Comparison of ENCODE assay signal across 8 mouse cellular contexts in the genomic region with DNA sequence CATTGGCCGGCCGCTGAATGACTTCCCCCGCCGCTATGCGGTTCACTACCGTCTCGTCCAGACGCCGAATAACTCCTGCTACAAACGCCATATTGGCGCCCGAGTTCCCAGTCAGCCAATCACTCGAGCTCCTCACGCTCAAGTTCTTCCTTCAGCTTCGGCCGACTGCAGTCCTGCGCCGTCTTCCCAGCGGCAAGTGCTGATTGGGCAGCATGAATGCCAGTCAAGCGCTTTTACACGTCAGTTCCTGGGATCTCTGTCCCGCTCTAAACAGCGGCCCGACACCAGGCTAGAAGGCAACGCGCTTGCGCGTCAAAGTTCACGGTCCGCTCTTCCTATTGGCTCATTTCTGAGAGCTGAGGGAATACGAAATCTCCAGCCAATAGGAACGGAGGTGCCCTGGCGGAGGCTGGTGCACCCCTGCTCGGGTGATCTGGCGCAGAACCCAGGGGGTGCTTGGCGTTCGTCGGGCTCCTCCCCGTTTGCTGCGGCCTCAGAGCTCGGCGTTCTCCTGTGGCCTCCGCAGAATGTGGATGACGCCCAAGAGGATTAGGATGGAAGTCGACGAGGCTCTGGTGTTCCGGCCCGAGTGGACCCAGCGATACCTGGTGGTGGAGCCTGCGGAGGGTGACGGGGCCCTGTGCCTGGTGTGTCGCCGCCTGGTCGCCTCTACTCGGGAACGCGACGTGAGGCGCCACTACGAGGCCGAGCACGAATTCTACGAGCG. TPM values are rescaled to one million over a fixed set of nuclear protein-coding genes. Genes with fewer than 3 reads are reported as not detected.
A peak's percentile ranks its signal among the peaks of the same experiment; 100 is the strongest.
DNase-seq lines count a peak whose midpoint lies in the region; ATAC-seq and TF ChIP-seq lines count a peak whose summit lies in the region.

A gene (minus strand): TSS at position 358 of the 727 bp plus-strand sequence.
A gene (plus strand): TSS at position 496 of the 727 bp plus-strand sequence.

- peak within 1 kb of the TSS; percentile 95 for H3K9ac ChIP-seq in heart, embryonic 12.5 days
- peak within 1 kb of the TSS; percentile 85 for H3K9ac ChIP-seq in kidney, postnatal 0 days (ENCODE audit: low read depth, low read length)
- H3K9ac ChIP-seq in liver, embryonic 11.5 days (ENCODE audit: low read depth, low read length), result peak within 1 kb of the TSS; percentile 88
- H3K9ac ChIP-seq in stomach, embryonic 14.5 days (replicated peaks; ENCODE audit: low read depth, low read length), result peak within 1 kb of the TSS; percentile 88

- H3K9me3 ChIP-seq in heart, embryonic 12.5 days (replicated peaks), result no peaks in the 10 kb centered on the region
- H3K9me3 ChIP-seq in kidney, postnatal 0 days (replicated peaks; ENCODE audit: low read length), result no peaks in the 10 kb centered on the region
- H3K9me3 ChIP-seq in liver, embryonic 11.5 days (ENCODE audit: control insufficient read depth, low read length), result no peaks in the 10 kb centered on the region
- no peaks in the 10 kb centered on the region for H3K9me3 ChIP-seq in stomach, embryonic 14.5 days (ENCODE audit: control insufficient read depth, low read depth, low read length)

- peak; percentile 100 for DNase-seq in CD4-positive helper T cell, adult 2 months (ENCODE audit: low read depth, low spot score)
- DNase-seq in brain, embryonic 18.5 days (ENCODE audit: low read depth, low spot score), result peak; percentile 100
- DNase-seq in kidney, postnatal 0 days (ENCODE audit: low spot score), result peak; percentile 100
- DNase-seq in liver, embryonic 11.5 days (ENCODE audit: low spot score), result peak; percentile 95
- DNase-seq in naive thymus-derived CD4-positive, alpha-beta T cell, adult 2 months (ENCODE audit: low read depth), result peak; percentile 100

- under 1% methylated on average over 64 of the region's 64 CpGs for WGBS in heart, embryonic 12.5 days
- WGBS in kidney, postnatal 0 days, result 1% methylated on average over 64 of the region's 64 CpGs
- under 1% methylated on average over 64 of the region's 64 CpGs for WGBS in liver, embryonic 11.5 days
- WGBS in stomach, embryonic 14.5 days, result 0% methylated on average over 64 of the region's 64 CpGs

- H3K4me1 ChIP-seq in heart, embryonic 12.5 days (replicated peaks), result peaks cover 30% of the 10 kb centered on the region
- peaks cover 27% of the 10 kb centered on the region for H3K4me1 ChIP-seq in kidney, postnatal 0 days (replicated peaks; ENCODE audit: insufficient read depth, low read length)
- peaks cover 26% of the 10 kb centered on the region for H3K4me1 ChIP-seq in liver, embryonic 11.5 days (replicated peaks; ENCODE audit: control insufficient read depth, insufficient read depth, low read length)
- peaks cover 26% of the 10 kb centered on the region for H3K4me1 ChIP-seq in stomach, embryonic 14.5 days (ENCODE audit: control insufficient read depth, insufficient read depth, low read length)

- H3K27ac ChIP-seq in heart, embryonic 12.5 days (ENCODE audit: poor library complexity, severe bottlenecking), result peak within 1 kb of the TSS; percentile 98
- peak within 1 kb of the TSS; percentile 96 for H3K27ac ChIP-seq in kidney, postnatal 0 days
- peak within 1 kb of the TSS; percentile 95 for H3K27ac ChIP-seq in liver, embryonic 11.5 days (ENCODE audit: low read depth, low read length)
- H3K27ac ChIP-seq in stomach, embryonic 14.5 days (ENCODE audit: low read length), result peak within 1 kb of the TSS; percentile 94

- peak within 1 kb of the TSS; percentile 92 for H3K4me2 ChIP-seq in heart, embryonic 12.5 days
- H3K4me2 ChIP-seq in kidney, postnatal 0 days (ENCODE audit: low read length), result peak within 1 kb of the TSS; percentile 88
- H3K4me2 ChIP-seq in liver, embryonic 11.5 days, result peak within 1 kb of the TSS; percentile 92
- H3K4me2 ChIP-seq in stomach, embryonic 14.5 days (replicated peaks; ENCODE audit: low read depth, low read length), result peak within 1 kb of the TSS; percentile 86

- ATAC-seq in erythroid progenitor cell, adult 5-6 weeks (replicated peaks; ENCODE audit: low FRiP score, poor library complexity, severe bottlenecking), result peak; percentile 94
- peak; percentile 99 for ATAC-seq in heart, embryonic 12.5 days (ENCODE audit: insufficient number of reproducible peaks, low FRiP score)
- peak; percentile 99 for ATAC-seq in kidney, postnatal 0 days (replicated peaks; ENCODE audit: low FRiP score, low read depth)
- peak; percentile 99 for ATAC-seq in liver, embryonic 11.5 days (replicated peaks; ENCODE audit: low FRiP score)
- peak; percentile 99 for ATAC-seq in stomach, embryonic 14.5 days (ENCODE audit: insufficient number of reproducible peaks, insufficient read depth, low FRiP score, low read depth)

- peaks cover 26% of the 10 kb centered on the region for H3K36me3 ChIP-seq in heart, embryonic 12.5 days
- H3K36me3 ChIP-seq in kidney, postnatal 0 days (ENCODE audit: insufficient read depth, low read length), result peaks cover 4% of the 10 kb centered on the region; the same call in 1 of the 2 replicates
- H3K36me3 ChIP-seq in liver, embryonic 11.5 days (ENCODE audit: control insufficient read depth, insufficient read depth, low read length), result peaks cover 9% of the 10 kb centered on the region; the same call in 1 of the 2 replicates
- peaks cover 13% of the 10 kb centered on the region; the same call in 1 of the 2 replicates for H3K36me3 ChIP-seq in stomach, embryonic 14.5 days (ENCODE audit: control insufficient read depth, insufficient read depth, low read length)

- no peaks in the 10 kb centered on the region for H3K27me3 ChIP-seq in heart, embryonic 12.5 days (replicated peaks)
- no peaks in the 10 kb centered on the region for H3K27me3 ChIP-seq in kidney, postnatal 0 days (ENCODE audit: insufficient read depth, low read length)
- H3K27me3 ChIP-seq in liver, embryonic 11.5 days (replicated peaks; ENCODE audit: control insufficient read depth, insufficient read depth, low read length), result no peaks in the 10 kb centered on the region
- H3K27me3 ChIP-seq in stomach, embryonic 14.5 days (ENCODE audit: control insufficient read depth, insufficient read depth, low read length), result no peaks in the 10 kb centered on the region

- no peak for TF ChIP-seq CTCF in kidney, postnatal 0 days (IDR thresholded peaks at IDR 0.05; ENCODE audit: low read depth)

- peak within 1 kb of the TSS; percentile 85 for H3K4me3 ChIP-seq in heart, embryonic 12.5 days
- peak within 1 kb of the TSS; percentile 76 for H3K4me3 ChIP-seq in kidney, postnatal 0 days (replicated peaks; ENCODE audit: low read depth, low read length)
- H3K4me3 ChIP-seq in liver, embryonic 11.5 days (ENCODE audit: low read depth, low read length), result peak within 1 kb of the TSS; percentile 76
- H3K4me3 ChIP-seq in stomach, embryonic 14.5 days (ENCODE audit: low read depth, low read length), result peak within 1 kb of the TSS; percentile 93

RNA-seq across cellular contexts. Expression of the first gene that starts in this region (rescaled TPM):
- total RNA-seq in erythroid progenitor cell, adult 5-6 weeks (2015; ENCODE audit: low replicate concordance), result 33.1 and 36.0 TPM in 2 replicates
- total RNA-seq in erythroid progenitor cell, adult 5-6 weeks (2017; ENCODE audit: low replicate concordance), result 31.2 and 35.4 TPM in 2 replicates
- polyA plus RNA-seq in heart, embryonic 12.5 days (2016; fragmentation: Nextera tagmentation; extraction: Ambion mirVana), result 39.3 and 44.0 TPM in 2 replicates
- polyA plus RNA-seq in kidney, postnatal 0 days (2015; fragmentation: Nextera tagmentation; extraction: Ambion mirVana), result 25.4 and 26.1 TPM in 2 replicates
- polyA plus RNA-seq in liver, embryonic 11.5 days (2014; fragmentation: Nextera tagmentation; extraction: Ambion mirVana), result 50.2 and 52.4 TPM in 2 replicates
- 38.0 and 39.1 TPM in 2 replicates for polyA plus RNA-seq in stomach, embryonic 14.5 days (2014; fragmentation: Nextera tagmentation; extraction: Ambion mirVana)

RNA-seq across cellular contexts. Expression of the second gene that starts in this region (rescaled TPM):
- total RNA-seq in erythroid progenitor cell, adult 5-6 weeks (2015; ENCODE audit: low replicate concordance), result 23.5 and 26.3 TPM in 2 replicates
- 16.9 and 21.7 TPM in 2 replicates for total RNA-seq in erythroid progenitor cell, adult 5-6 weeks (2017; ENCODE audit: low replicate concordance)
- polyA plus RNA-seq in heart, embryonic 12.5 days (2016; fragmentation: Nextera tagmentation; extraction: Ambion mirVana), result 32.8 and 34.3 TPM in 2 replicates
- polyA plus RNA-seq in kidney, postnatal 0 days (2015; fragmentation: Nextera tagmentation; extraction: Ambion mirVana), result 18.6 and 19.2 TPM in 2 replicates
- polyA plus RNA-seq in liver, embryonic 11.5 days (2014; fragmentation: Nextera tagmentation; extraction: Ambion mirVana), result 21.7 and 24.5 TPM in 2 replicates
- 43.7 and 48.2 TPM in 2 replicates for polyA plus RNA-seq in stomach, embryonic 14.5 days (2014; fragmentation: Nextera tagmentation; extraction: Ambion mirVana)

Comparison
In these comparisons a context has a peak if more than half of its experiments do, and no peak if none do; other contexts are left out.
1. Peak in every context shown above with its lines: DNase-seq, ATAC-seq, H3K4me3 ChIP-seq and H3K27ac ChIP-seq.